23 mouse cellular contexts compared by ENCODE assay signal in the genomic region with DNA sequence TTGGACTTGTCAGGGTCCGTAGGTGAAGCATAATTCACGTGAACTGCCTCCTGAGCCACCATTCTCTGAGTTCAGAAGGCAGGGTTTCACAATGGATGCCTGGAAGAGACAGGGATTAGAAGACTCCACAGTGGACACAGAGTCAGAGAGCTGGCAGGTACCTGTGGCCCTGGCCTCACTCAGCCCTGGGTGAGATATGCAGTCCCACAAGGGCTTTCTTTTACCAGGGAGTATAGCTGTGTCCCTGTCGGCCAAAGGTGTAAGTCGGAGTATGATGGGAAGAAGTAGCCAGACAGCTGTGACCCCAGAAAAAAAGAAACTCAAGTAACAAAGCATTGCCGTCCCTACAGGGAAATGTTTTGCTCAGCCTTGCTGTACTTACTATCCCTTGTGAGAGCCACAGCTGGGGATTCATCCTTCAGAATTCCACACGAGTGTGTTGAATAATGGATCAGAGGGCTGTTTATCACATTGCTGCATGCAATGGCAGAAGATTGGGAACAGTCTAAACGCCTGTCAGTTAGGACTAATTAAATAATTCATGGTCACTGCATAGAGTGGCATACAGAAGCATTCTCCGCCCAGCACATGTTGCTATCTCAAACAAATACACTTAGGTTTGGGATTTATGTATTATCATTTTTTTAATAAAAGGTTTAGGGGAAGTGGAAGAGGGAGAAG. TPM values are rescaled to one million over a fixed set of nuclear protein-coding genes. Genes with fewer than 3 reads are reported as not detected.
DNase-seq lines count a peak whose midpoint lies in the region; ATAC-seq and TF ChIP-seq lines count a peak whose summit lies in the region.
"Had no signal": no experiment of that assay in that cellular context is flagged by ENCODE, and none has a peak within 500 bp of the region (broad histone marks: within the 10 kb centered on the region; RNA-seq: fewer than 3 reads in every experiment).

No protein-coding gene starts in this region.

- H3K4me3 ChIP-seq in heart, embryonic 13.5 days, result no peak overlapping the region
- H3K4me3 ChIP-seq in midbrain, embryonic 14.5 days (replicated peaks; ENCODE audit: low read depth, low read length), result no peak overlapping the region
- H3K4me3 ChIP-seq: embryonic facial prominence, embryonic 15.5 days; gastrocnemius, adult 2 months; intestine, embryonic 15.5 days; layer of hippocampus, adult 2 months; limb, embryonic 12.5 days; liver, embryonic 12.5 days had no signal

- no peaks in the 10 kb centered on the region for H3K27me3 ChIP-seq in heart, embryonic 13.5 days (replicated peaks)
- no peaks in the 10 kb centered on the region for H3K27me3 ChIP-seq in midbrain, embryonic 14.5 days (ENCODE audit: control insufficient read depth, insufficient read depth, low read length)
- H3K27me3 ChIP-seq: embryonic facial prominence, embryonic 15.5 days; intestine, embryonic 15.5 days; limb, embryonic 12.5 days had no signal

- no peak for ATAC-seq in heart, embryonic 13.5 days (ENCODE audit: extremely low read depth, insufficient number of reproducible peaks, low FRiP score, low TSS enrichment)
- ATAC-seq in midbrain, embryonic 14.5 days (ENCODE audit: low FRiP score, low TSS enrichment), result peak; percentile 34; the same call in 1 of the 2 replicates
- ATAC-seq: activated CD4-positive, CD25-positive, alpha-beta regulatory T cell, adult 4 months; intestine, embryonic 15.5 days; liver, embryonic 12.5 days had no signal

- H3K27ac ChIP-seq in heart, embryonic 13.5 days (replicated peaks), result peak overlapping the region; percentile 60
- H3K27ac ChIP-seq in midbrain, embryonic 14.5 days (replicated peaks; ENCODE audit: low read depth, low read length), result 0 out of 2 replicates have a peak overlapping the region, but pooled peaks have one; percentile 32
- H3K27ac ChIP-seq: embryonic facial prominence, embryonic 15.5 days; gastrocnemius, adult 2 months; intestine, embryonic 15.5 days; layer of hippocampus, adult 2 months; limb, embryonic 12.5 days; liver, embryonic 12.5 days had no signal

- no peak overlapping the region for H3K4me2 ChIP-seq in heart, embryonic 13.5 days
- no peak overlapping the region for H3K4me2 ChIP-seq in midbrain, embryonic 14.5 days (ENCODE audit: low read length)
- H3K4me2 ChIP-seq: embryonic facial prominence, embryonic 15.5 days; intestine, embryonic 15.5 days; limb, embryonic 12.5 days; liver, embryonic 12.5 days had no signal

- TF ChIP-seq POLR2A in brain, embryonic 14.5 days (IDR thresholded peaks at IDR 0.05; ENCODE audit: borderline replicate concordance, extremely low read depth, insufficient read depth, insufficient read length, poor library complexity, severe bottlenecking), result no peak

- H3K9me3 ChIP-seq in heart, embryonic 13.5 days, result no peaks in the 10 kb centered on the region
- no peaks in the 10 kb centered on the region for H3K9me3 ChIP-seq in midbrain, embryonic 14.5 days (ENCODE audit: control insufficient read depth, low read length)
- H3K9me3 ChIP-seq: embryonic facial prominence, embryonic 15.5 days; intestine, embryonic 15.5 days; limb, embryonic 12.5 days; liver, embryonic 12.5 days had no signal

- no peak for DNase-seq in heart, adult 9 months (ENCODE audit: low spot score in 2 of 2)
- peak; percentile 61 for DNase-seq in MN1 (ENCODE audit: low spot score)
- peak; percentile 53 for DNase-seq in brain, embryonic 14.5 days (ENCODE audit: low read depth)
- peak; percentile 61 for DNase-seq in midbrain, embryonic 14.5 days
- DNase-seq in gastrocnemius, postnatal 4 days (ENCODE audit: low spot score in 2 of 2), result no peak
- no peak for DNase-seq in left cerebral cortex, postnatal 25 days (ENCODE audit: low spot score in 2 of 2)
- DNase-seq: adrenal gland, adult 8-10 months; cerebellum, adult 8-10 months; cerebellum, postnatal 36 days; gastrocnemius, adult 2 months; heart, adult 11 months; kidney, postnatal 25 days; lung, adult 18-20 months; lung, postnatal 10 days; right cerebral cortex, postnatal 25 days; spleen, adult 18-20 months had no signal

- no peaks in the 10 kb centered on the region for H3K36me3 ChIP-seq in heart, embryonic 13.5 days
- H3K36me3 ChIP-seq in midbrain, embryonic 14.5 days (ENCODE audit: control insufficient read depth, insufficient read depth, low read length), result no peaks in the 10 kb centered on the region
- H3K36me3 ChIP-seq: embryonic facial prominence, embryonic 15.5 days; intestine, embryonic 15.5 days; limb, embryonic 12.5 days; liver, embryonic 12.5 days had no signal

- H3K4me1 ChIP-seq in heart, embryonic 13.5 days, result peaks cover 41% of the 10 kb centered on the region
- H3K4me1 ChIP-seq in midbrain, embryonic 14.5 days (ENCODE audit: control insufficient read depth, insufficient read depth, low read length), result peaks cover 9% of the 10 kb centered on the region
- H3K4me1 ChIP-seq: embryonic facial prominence, embryonic 15.5 days; intestine, embryonic 15.5 days had no signal

- H3K9ac ChIP-seq in heart, embryonic 13.5 days, result 0 out of 2 replicates have a peak overlapping the region, but pooled peaks have one; percentile 40
- H3K9ac ChIP-seq in midbrain, embryonic 14.5 days (replicated peaks; ENCODE audit: low read length), result no peak overlapping the region
- H3K9ac ChIP-seq: embryonic facial prominence, embryonic 15.5 days; intestine, embryonic 15.5 days; limb, embryonic 12.5 days; liver, embryonic 12.5 days had no signal

- no peak for TF ChIP-seq CTCF in brain, embryonic 14.5 days (IDR thresholded peaks at IDR 0.05; ENCODE audit: borderline replicate concordance, extremely low read depth, insufficient read depth, insufficient read length)

- intact Hi-C loops in left cerebral cortex, postnatal 25 days (cut with DNase I), result no loop called here

- 65% methylated on average over 8 of the region's 8 CpGs for WGBS in heart, embryonic 13.5 days
- WGBS in midbrain, embryonic 14.5 days, result 38% methylated on average over 8 of the region's 8 CpGs

RNA-seq across cellular contexts. Expression of gene Ccnl1, which starts 59.3 kb away (rescaled TPM):
- 61.2 and 67.7 TPM in 2 replicates for polyA plus RNA-seq in heart, embryonic 13.5 days (2015; fragmentation: Nextera tagmentation; extraction: Ambion mirVana)
- 87.9 and 101 TPM in 2 replicates for polyA plus RNA-seq in brain, embryonic 14.5 days (2012; rRNA removed)
- 78.1 and 99.0 TPM in 2 replicates for polyA plus RNA-seq in midbrain, embryonic 14.5 days (2014; fragmentation: Nextera tagmentation; extraction: Ambion mirVana)
- total RNA-seq in gastrocnemius, postnatal 4 days (2021), result 10 to 100 TPM; 35.7 to 54.3 TPM
- total RNA-seq in left cerebral cortex, postnatal 25 days (2021), result 10 to 100 TPM; 47.1 to 50.9 TPM

Comparison
In these comparisons a context has a peak if more than half of its experiments do, and no peak if none do; other contexts are left out.
1. DNase-seq: peak in MN1 (single experiment), brain, embryonic 14.5 days (single experiment) and midbrain, embryonic 14.5 days (single experiment); none in heart, adult 9 months (0 of 2), gastrocnemius, postnatal 4 days (0 of 2) and left cerebral cortex, postnatal 25 days (0 of 2).